Mouse (Mus musculus) kidney, adult 2 months (tissue): ENCODE data around the gene Ppp1r14a. TPM values are rescaled to one million over a fixed set of nuclear protein-coding genes. Genes with fewer than 3 reads are reported as not detected.

Experiments
- DNase-seq: peaks from one replicate; pipeline ENCODE4 v3.0.0; 2021
- H3K27ac ChIP-seq: fragments of 200-500 bp; 2 replicates; pipeline ENCODE4 v1.5.1; 2012; ENCODE audit warnings: low read depth, low read length, control low read depth, inconsistent platforms; ENCODE audit not compliant: insufficient read depth
- H3K27me3 ChIP-seq: fragments of 200-500 bp; replicated peaks from 2 replicates; pipeline ENCODE4 v1.6.1; 2012; ENCODE audit warnings: mild to moderate bottlenecking, moderate library complexity, low read length, inconsistent platforms; ENCODE audit not compliant: control insufficient read depth, insufficient read depth
- H3K36me3 ChIP-seq: fragments of 200-500 bp; 2 replicates; pipeline ENCODE4 v1.6.1; 2012; ENCODE audit warnings: mild to moderate bottlenecking, moderate library complexity, low read length, inconsistent platforms; ENCODE audit not compliant: control insufficient read depth, insufficient read depth
- H3K4me1 ChIP-seq: fragments of 200-500 bp; 2 replicates; pipeline ENCODE4 v1.6.1; 2011; ENCODE audit warnings: low read length; ENCODE audit not compliant: control insufficient read depth, insufficient read depth
- H3K4me3 ChIP-seq: fragments of 200-500 bp; 2 replicates; pipeline ENCODE4 v1.5.1; 2011; ENCODE audit warnings: mild to moderate bottlenecking, low read depth, low read length, control low read depth; ENCODE audit not compliant: insufficient read depth
- CTCF ChIP-seq: fragments of 200-500 bp; conservative IDR thresholded peaks from 2 replicates; pipeline ENCODE4 v1.5.1; 2011; ENCODE audit warnings: low read depth, mild to moderate bottlenecking, control low read depth, low read length, moderate library complexity, mixed read lengths; ENCODE audit not compliant: insufficient read depth, insufficient read length
- POLR2A ChIP-seq: fragments of 200-500 bp; IDR thresholded peaks from one replicate; pipeline ENCODE4 v1.6.1; 2011; ENCODE audit warnings: low read depth, low read length, control low read depth
- WGBS: fragments of 180-500 bp; shearing (Covaris S2); methylation state at CpG from one replicate; pipeline ENCODE4 v1.1.7; 2018; 5-methylcytosine and 5-hydroxymethylcytosine counted together
- polyA plus RNA-seq: library from polyadenylated mRNA; depleted of rRNA; stranded (reverse); fragments of >200 nt; gene quantifications from 2 replicates; pipeline ENCODE4 v1.2.3, GENCODE M21; 2012

The Ppp1r14a gene
- polyA plus RNA-seq, 1 experiment = 12.3 TPM

DNA sequence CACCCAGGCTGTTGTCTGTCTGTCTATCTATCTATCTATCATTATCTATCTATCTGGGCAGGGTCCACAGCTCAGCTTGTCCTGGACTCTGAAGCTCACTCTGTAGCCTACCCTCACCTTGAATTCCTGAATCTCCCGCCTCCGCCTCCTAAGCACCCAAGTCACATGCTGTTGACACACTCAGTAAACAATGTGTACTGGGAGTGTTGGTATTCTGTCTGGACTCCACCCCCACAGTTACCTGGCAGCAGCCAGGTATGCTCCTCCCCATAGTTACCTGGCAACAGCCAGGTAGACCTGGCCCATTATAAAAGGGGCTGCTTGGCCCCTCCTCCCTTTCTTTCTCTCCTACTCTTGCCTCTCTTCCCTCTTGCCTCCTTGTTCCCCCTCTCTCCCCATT is 1.0 kb upstream of the Ppp1r14a start:
- no peaks in the 10 kb centered on the region for H3K36me3 ChIP-seq
- H3K27me3 ChIP-seq = no peaks in the 10 kb centered on the region
- TF ChIP-seq POLR2A (no peak), CTCF (no peak)
- H3K27ac ChIP-seq = no peak overlapping the region
- no peaks in the 10 kb centered on the region; the same call in 1 of the 2 replicates for H3K4me1 ChIP-seq
- H3K4me3 ChIP-seq = no peak overlapping the region
- WGBS = 49% methylated on average over 2 of the region's 2 CpGs
- DNase-seq = peak; percentile 36

DNA sequence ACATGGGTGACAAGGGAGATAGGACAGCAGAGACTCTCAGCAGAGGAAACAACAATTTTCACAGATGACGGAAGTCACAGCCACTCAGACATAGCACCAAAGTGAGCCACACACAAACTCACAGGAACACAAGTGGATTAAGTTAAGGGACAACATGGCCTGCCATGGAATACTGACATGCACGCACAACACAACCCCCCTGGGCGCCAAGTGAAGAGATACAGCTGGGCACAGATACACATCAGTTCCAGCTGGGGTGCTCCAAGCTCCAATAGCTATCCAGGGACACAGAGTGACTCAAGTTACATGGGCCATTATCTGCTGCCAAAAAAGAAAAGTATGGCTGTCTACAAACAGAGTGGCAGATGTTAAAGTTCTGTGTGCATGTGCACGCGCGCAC is 748 bp downstream of the Ppp1r14a start:
- WGBS = 82% methylated on average over 6 of the region's 6 CpGs
- Histone ChIP-seq H3K27me3 (no peaks in the 10 kb centered on the region), H3K27ac (peak overlapping the region; percentile 12; the same call in 1 of the 2 replicates), H3K4me1 (no peaks in the 10 kb centered on the region; the same call in 1 of the 2 replicates), H3K36me3 (no peaks in the 10 kb centered on the region), H3K4me3 (peak overlapping the region; percentile 43)
- DNase-seq = no peak
- TF ChIP-seq CTCF = no peak
- no peak for TF ChIP-seq POLR2A

DNA sequence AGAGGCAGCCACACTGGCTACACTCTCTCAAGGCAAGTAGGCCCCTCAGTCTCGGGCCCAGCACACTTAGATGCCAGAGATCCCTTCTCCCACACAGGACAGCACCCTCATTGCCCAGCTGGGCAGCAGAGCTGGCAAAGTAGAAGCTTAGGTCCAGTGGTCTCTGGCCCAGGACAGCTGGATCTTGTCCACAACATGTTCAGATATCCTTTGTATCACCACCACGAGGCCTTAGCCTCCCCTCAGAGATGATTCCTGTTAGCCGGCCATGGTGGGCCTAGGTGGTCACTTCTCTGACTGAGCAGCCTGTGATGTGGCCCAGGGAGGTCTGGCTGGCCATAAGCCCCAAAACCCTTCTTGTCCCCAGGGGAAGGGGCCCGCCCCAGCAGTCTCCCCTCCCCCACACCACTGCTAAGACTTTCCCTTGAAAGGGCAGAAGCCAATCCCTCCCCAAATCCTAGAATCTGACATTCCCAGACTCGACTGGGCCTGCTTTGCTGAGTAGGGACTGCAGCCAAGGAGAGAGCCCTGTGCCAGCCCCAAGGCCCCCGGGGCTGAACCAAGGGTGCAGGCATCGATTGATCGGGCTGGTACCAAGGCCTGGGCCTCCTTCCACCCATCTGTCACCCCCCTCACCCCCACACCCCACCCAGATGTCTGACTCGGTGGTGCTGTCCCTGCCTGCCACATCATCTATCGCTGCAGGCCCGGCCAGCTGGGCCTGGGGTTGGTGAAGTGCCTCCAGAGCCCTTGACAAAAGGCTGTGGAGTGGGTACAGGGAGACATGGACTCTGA is 1.8 kb downstream of the Ppp1r14a start:
- Histone ChIP-seq H3K4me1 (no peaks in the 10 kb centered on the region; the same call in 1 of the 2 replicates), H3K36me3 (no peaks in the 10 kb centered on the region), H3K27ac (no peak overlapping the region; the same call in 1 of the 2 replicates), H3K4me3 (no peak overlapping the region), H3K27me3 (no peaks in the 10 kb centered on the region)
- DNase-seq = no peak
- WGBS = 65% methylated on average over 11 of the region's 11 CpGs
- TF ChIP-seq POLR2A (no peak), CTCF (no peak)

DNA sequence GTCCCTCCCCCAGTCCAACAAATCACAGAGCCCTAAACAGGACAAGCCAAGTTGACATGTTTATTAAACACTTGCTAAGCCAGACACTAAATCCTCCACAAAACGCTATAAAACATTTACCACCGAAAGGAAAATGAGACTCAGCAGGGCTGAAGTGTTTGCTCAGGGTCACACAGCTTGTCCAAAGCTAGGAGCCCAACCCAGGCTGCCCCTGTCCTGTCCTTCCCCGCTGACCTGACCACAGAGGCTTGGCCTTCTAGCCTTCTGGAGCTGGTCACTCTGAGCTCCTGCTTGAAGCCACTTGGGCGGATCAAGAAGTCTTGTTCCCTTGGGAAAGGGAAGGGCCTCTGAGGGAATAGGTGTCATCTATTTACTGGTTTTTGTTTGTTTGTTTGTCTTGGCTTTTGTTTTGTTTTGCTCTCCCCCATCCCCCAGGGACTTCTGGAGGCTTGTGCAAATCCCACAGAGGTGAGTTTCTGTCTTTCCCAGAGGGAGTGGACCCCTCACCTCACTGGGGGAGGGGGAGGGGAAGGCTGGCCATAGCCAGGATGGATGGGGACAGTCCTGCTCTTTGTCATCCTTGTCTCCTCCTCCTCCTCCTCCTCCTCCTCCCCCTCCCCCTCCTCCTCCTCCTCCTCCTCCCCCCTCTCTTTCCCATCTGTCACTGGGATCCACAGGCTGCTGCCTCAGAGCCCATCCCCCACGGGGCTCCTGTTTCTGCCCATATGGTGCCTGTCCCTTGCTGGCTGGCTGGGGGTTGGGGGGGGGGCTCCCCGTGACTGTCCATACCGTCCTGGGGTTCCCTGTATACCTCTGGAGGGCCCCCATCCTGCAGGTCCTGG is 2.7 kb downstream of the Ppp1r14a start:
- WGBS = 40% methylated on average over 6 of the region's 7 CpGs
- Histone ChIP-seq H3K4me1 (no peaks in the 10 kb centered on the region; the same call in 1 of the 2 replicates), H3K4me3 (no peak overlapping the region), H3K27ac (peak overlapping the region; percentile 1), H3K27me3 (no peaks in the 10 kb centered on the region), H3K36me3 (no peaks in the 10 kb centered on the region)
- TF ChIP-seq CTCF (no peak), POLR2A (no peak)
- peak; percentile 60 for DNase-seq

DNA sequence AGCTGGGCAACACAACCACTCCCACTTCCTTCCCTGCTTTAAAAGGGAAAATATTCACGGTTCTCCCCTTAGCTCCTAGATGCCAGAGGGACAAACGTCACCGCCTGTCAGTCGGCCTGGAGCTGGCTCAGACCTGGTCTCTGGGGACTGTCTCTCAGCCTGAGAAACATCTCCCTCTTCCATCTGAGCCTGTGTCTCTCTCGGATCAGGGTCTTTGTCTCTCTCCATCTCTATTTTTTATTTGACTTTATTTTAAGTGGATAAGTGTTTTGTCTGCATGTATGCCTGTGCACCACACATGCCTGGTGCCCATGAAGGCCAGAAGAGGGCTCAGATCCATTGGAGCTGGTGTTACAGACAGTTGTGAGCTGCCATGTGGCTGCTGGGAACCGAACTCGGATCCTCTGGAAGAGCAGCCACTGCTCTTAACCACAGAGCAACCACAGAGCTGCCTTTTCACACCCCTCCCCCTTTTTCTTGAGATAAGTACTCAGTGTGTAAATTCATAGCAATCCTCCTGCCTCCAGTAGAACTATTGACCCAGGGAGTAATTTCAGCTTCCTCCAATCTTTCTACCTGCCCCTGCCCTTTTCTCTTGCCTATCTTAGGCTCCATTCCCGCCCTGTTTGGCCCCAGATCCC is 3.5 kb downstream of the Ppp1r14a start:
- Histone ChIP-seq H3K4me1 (no peaks in the 10 kb centered on the region; the same call in 1 of the 2 replicates), H3K27me3 (no peaks in the 10 kb centered on the region), H3K36me3 (no peaks in the 10 kb centered on the region), H3K4me3 (no peak overlapping the region), H3K27ac (peak overlapping the region; percentile 45)
- WGBS = 49% methylated on average over 8 of the region's 8 CpGs
- DNase-seq = peak; percentile 57
- TF ChIP-seq POLR2A (no peak), CTCF (no peak)

DNA sequence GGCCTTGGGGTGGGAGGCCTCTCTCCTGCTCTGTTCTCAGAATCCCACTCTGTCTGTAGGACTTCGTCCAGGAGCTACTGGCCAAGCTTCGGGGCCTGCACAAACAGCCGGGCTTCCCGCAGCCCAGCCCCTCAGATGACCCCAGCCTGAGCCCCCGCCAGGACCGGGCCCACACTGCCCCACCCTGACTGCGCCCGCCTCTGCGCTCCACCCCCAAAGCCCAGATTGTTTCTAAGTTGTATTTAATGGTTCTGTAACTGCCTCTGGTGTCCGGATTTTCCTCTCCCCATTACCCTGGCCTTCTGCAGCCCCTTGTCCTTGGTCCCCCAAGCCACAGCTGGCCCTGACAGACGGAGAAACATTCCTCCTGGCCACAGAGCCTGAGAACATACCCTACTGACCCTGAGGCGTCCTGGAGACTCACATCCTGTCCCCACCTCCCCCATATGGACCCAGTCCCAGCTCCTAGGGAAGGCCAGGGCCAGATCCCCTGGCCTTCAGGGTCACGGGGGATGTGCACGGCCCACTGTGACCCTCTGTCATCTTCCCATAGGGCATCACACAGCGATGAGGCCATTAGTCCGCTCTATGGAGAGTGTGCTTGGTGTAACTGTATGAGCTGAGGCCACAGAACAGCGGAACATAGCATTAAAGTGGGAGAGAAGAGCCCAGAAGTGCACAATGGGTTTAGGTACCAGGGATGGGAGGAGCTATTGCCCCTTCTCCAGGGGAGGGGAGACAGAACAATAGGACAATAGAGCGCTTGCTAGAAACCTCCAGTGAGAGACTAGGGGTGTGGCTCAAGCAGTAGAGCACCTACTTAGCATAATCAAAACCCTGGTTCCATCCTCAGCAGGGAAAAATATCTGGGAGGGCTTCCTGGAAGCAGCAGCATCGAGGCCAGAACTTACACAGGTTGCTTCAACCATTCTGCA is 4.3 kb downstream of the Ppp1r14a start:
- H3K4me1 ChIP-seq = no peaks in the 10 kb centered on the region; the same call in 1 of the 2 replicates
- WGBS = 67% methylated on average over 19 of the region's 19 CpGs

More for the DNA sequence above, 4.3 kb downstream of the Ppp1r14a start:
- DNase-seq = peak; percentile 63
- H3K4me3 ChIP-seq = no peak overlapping the region
- peak overlapping the region; percentile 45 for H3K27ac ChIP-seq
- no peaks in the 10 kb centered on the region for H3K36me3 ChIP-seq
- H3K27me3 ChIP-seq = no peaks in the 10 kb centered on the region
- no peak for TF ChIP-seq POLR2A
- no peak for TF ChIP-seq CTCF
